Mouse (Mus musculus): ENCODE results near the gene Lcmt2. TPM values are rescaled to one million over a fixed set of nuclear protein-coding genes. Genes with fewer than 3 reads are reported as not detected.

The Lcmt2 gene
- polyA plus RNA-seq, 1 experiment from 2014 or later: 19.8 TPM

GRCm38 (mm10) chr2:121169173-121169572, 28.7 kb upstream of the Lcmt2 start:
- Histone ChIP-seq H3K4me2 (ENCODE audit: low read depth, low read length) (peak overlapping the region; percentile 86), H3K4me3 (ENCODE audit: low read length) (peak overlapping the region; percentile 88), H3K4me1 (ENCODE audit: control insufficient read depth, insufficient read depth, low read length) (peaks cover 14% of the 10 kb centered on the region), H3K9me3 (ENCODE audit: control insufficient read depth, low read length) (no peaks in the 10 kb centered on the region), H3K27me3 (replicated peaks; ENCODE audit: control insufficient read depth, insufficient read depth, low read length) (no peaks in the 10 kb centered on the region), H3K27ac (ENCODE audit: low read length) (no peak overlapping the region), H3K36me3 (ENCODE audit: control insufficient read depth, insufficient read depth, low read length) (peaks cover 6% of the 10 kb centered on the region; the same call in 1 of the 2 replicates), H3K9ac (ENCODE audit: low read depth, low read length) (peak overlapping the region; percentile 90)
- ATAC-seq: no peak
- 38% methylated on average over 4 of the region's 4 CpGs for WGBS

- ATAC-seq: no peak
- H3K36me3 ChIP-seq (ENCODE audit: control insufficient read depth, insufficient read depth, low read length): 0 out of 2 replicates have a peak, but pooled peaks cover 3% of the 10 kb centered on the region
- 87% methylated on average over 3 of the region's 3 CpGs for WGBS
Measured at GRCm38 (mm10) chr2:121153100-121153499, 12.6 kb upstream of the Lcmt2 start.

GRCm38 (mm10) chr2:121149679-121150078, 9.2 kb upstream of the Lcmt2 start:
- no peak overlapping the region for H3K27ac ChIP-seq (ENCODE audit: low read length)
- no peaks in the 10 kb centered on the region for H3K9me3 ChIP-seq (ENCODE audit: control insufficient read depth, low read length)
- H3K27me3 ChIP-seq (replicated peaks; ENCODE audit: control insufficient read depth, insufficient read depth, low read length): no peaks in the 10 kb centered on the region
- ATAC-seq: no peak
- WGBS: 87% methylated on average over 5 of the region's 5 CpGs
- no peak overlapping the region for H3K4me2 ChIP-seq (ENCODE audit: low read depth, low read length)
- no peaks in the 10 kb centered on the region for H3K4me1 ChIP-seq (ENCODE audit: control insufficient read depth, insufficient read depth, low read length)
- no peak overlapping the region for H3K4me3 ChIP-seq (ENCODE audit: low read length)
- H3K9ac ChIP-seq (ENCODE audit: low read depth, low read length): no peak overlapping the region
- peaks cover 3% of the 10 kb centered on the region; the same call in 1 of the 2 replicates for H3K36me3 ChIP-seq (ENCODE audit: control insufficient read depth, insufficient read depth, low read length)

More at GRCm38 (mm10) chr2:121153100-121153499, 12.6 kb upstream of the Lcmt2 start:
- no peak overlapping the region for H3K27ac ChIP-seq (ENCODE audit: low read length)
- H3K4me3 ChIP-seq (ENCODE audit: low read length): no peak overlapping the region
- no peaks in the 10 kb centered on the region for H3K9me3 ChIP-seq (ENCODE audit: control insufficient read depth, low read length)
- no peaks in the 10 kb centered on the region for H3K27me3 ChIP-seq (replicated peaks; ENCODE audit: control insufficient read depth, insufficient read depth, low read length)
- H3K4me1 ChIP-seq (ENCODE audit: control insufficient read depth, insufficient read depth, low read length): no peaks in the 10 kb centered on the region
- H3K4me2 ChIP-seq (ENCODE audit: low read depth, low read length): no peak overlapping the region
- H3K9ac ChIP-seq (ENCODE audit: low read depth, low read length): no peak overlapping the region

GRCm38 (mm10) chr2:121142415-121142814, 2.0 kb upstream of the Lcmt2 start:
- 82% methylated on average over 2 of the region's 2 CpGs for WGBS
- Histone ChIP-seq H3K4me3 (ENCODE audit: low read length) (no peak overlapping the region), H3K9ac (ENCODE audit: low read depth, low read length) (no peak overlapping the region), H3K9me3 (ENCODE audit: control insufficient read depth, low read length) (no peaks in the 10 kb centered on the region), H3K27me3 (replicated peaks; ENCODE audit: control insufficient read depth, insufficient read depth, low read length) (no peaks in the 10 kb centered on the region), H3K27ac (ENCODE audit: low read length) (no peak overlapping the region), H3K4me1 (ENCODE audit: control insufficient read depth, insufficient read depth, low read length) (peaks cover 15% of the 10 kb centered on the region), H3K4me2 (ENCODE audit: low read depth, low read length) (no peak overlapping the region), H3K36me3 (ENCODE audit: control insufficient read depth, insufficient read depth, low read length) (peaks cover 6% of the 10 kb centered on the region)
- ATAC-seq: no peak

- Histone ChIP-seq H3K9me3 (ENCODE audit: control insufficient read depth, low read length) (no peaks in the 10 kb centered on the region), H3K27ac (ENCODE audit: low read length) (peak overlapping the region; percentile 99), H3K27me3 (replicated peaks; ENCODE audit: control insufficient read depth, insufficient read depth, low read length) (no peaks in the 10 kb centered on the region), H3K4me2 (ENCODE audit: low read depth, low read length) (peak overlapping the region; percentile 88), H3K36me3 (ENCODE audit: control insufficient read depth, insufficient read depth, low read length) (peaks cover 6% of the 10 kb centered on the region), H3K4me3 (ENCODE audit: low read length) (peak overlapping the region; percentile 73), H3K4me1 (ENCODE audit: control insufficient read depth, insufficient read depth, low read length) (peaks cover 15% of the 10 kb centered on the region), H3K9ac (ENCODE audit: low read depth, low read length) (peak overlapping the region; percentile 95)
- WGBS: 69% methylated on average over 16 of the region's 16 CpGs
- ATAC-seq: no peak
Measured at GRCm38 (mm10) chr2:121141216-121142035, 973 bp upstream of the Lcmt2 start.

- H3K9me3 ChIP-seq (ENCODE audit: control insufficient read depth, low read length): no peaks in the 10 kb centered on the region
- H3K4me2 ChIP-seq (ENCODE audit: low read depth, low read length): peak overlapping the region; percentile 88
- no peaks in the 10 kb centered on the region for H3K27me3 ChIP-seq (replicated peaks; ENCODE audit: control insufficient read depth, insufficient read depth, low read length)
- ATAC-seq: peak; percentile 36; the same call in 1 of the 2 replicates
- H3K9ac ChIP-seq (ENCODE audit: low read depth, low read length): peak overlapping the region; percentile 95
- 48% methylated on average over 29 of the region's 29 CpGs for WGBS
- peaks cover 6% of the 10 kb centered on the region for H3K36me3 ChIP-seq (ENCODE audit: control insufficient read depth, insufficient read depth, low read length)
- H3K27ac ChIP-seq (ENCODE audit: low read length): peak overlapping the region; percentile 99
- peaks cover 15% of the 10 kb centered on the region for H3K4me1 ChIP-seq (ENCODE audit: control insufficient read depth, insufficient read depth, low read length)
- peak overlapping the region; percentile 73 for H3K4me3 ChIP-seq (ENCODE audit: low read length)
Measured at GRCm38 (mm10) chr2:121139266-121140017, 1.0 kb downstream of the Lcmt2 start.

- H3K27ac ChIP-seq (ENCODE audit: low read length): no peak overlapping the region
- peaks cover 15% of the 10 kb centered on the region for H3K4me1 ChIP-seq (ENCODE audit: control insufficient read depth, insufficient read depth, low read length)
- no peak overlapping the region for H3K4me2 ChIP-seq (ENCODE audit: low read depth, low read length)
- no peak overlapping the region for H3K4me3 ChIP-seq (ENCODE audit: low read length)
- peaks cover 6% of the 10 kb centered on the region for H3K36me3 ChIP-seq (ENCODE audit: control insufficient read depth, insufficient read depth, low read length)
- H3K27me3 ChIP-seq (replicated peaks; ENCODE audit: control insufficient read depth, insufficient read depth, low read length): no peaks in the 10 kb centered on the region
- WGBS: 96% methylated on average over 4 of the region's 4 CpGs
- no peaks in the 10 kb centered on the region for H3K9me3 ChIP-seq (ENCODE audit: control insufficient read depth, low read length)
- no peak overlapping the region for H3K9ac ChIP-seq (ENCODE audit: low read depth, low read length)
- no peak for ATAC-seq
Measured at GRCm38 (mm10) chr2:121137371-121137770, 3.1 kb downstream of the Lcmt2 start.

GRCm38 (mm10) chr2:121132822-121133221, 7.6 kb downstream of the Lcmt2 start:
- Histone ChIP-seq H3K27ac (ENCODE audit: low read length) (no peak overlapping the region), H3K9ac (ENCODE audit: low read depth, low read length) (no peak overlapping the region), H3K27me3 (replicated peaks; ENCODE audit: control insufficient read depth, insufficient read depth, low read length) (no peaks in the 10 kb centered on the region), H3K36me3 (ENCODE audit: control insufficient read depth, insufficient read depth, low read length) (no peaks in the 10 kb centered on the region), H3K9me3 (ENCODE audit: control insufficient read depth, low read length) (no peaks in the 10 kb centered on the region), H3K4me2 (ENCODE audit: low read depth, low read length) (no peak overlapping the region), H3K4me3 (ENCODE audit: low read length) (no peak overlapping the region), H3K4me1 (ENCODE audit: control insufficient read depth, insufficient read depth, low read length) (no peaks in the 10 kb centered on the region)
- 68% methylated on average over 1 of the region's 1 CpGs for WGBS
- no peak for ATAC-seq

GRCm38 (mm10) chr2:121128865-121129620, 11.4 kb downstream of the Lcmt2 start:
- no peaks in the 10 kb centered on the region for H3K36me3 ChIP-seq (ENCODE audit: control insufficient read depth, insufficient read depth, low read length)
- ATAC-seq: no peak
- H3K9ac ChIP-seq (ENCODE audit: low read depth, low read length): no peak overlapping the region
- H3K27ac ChIP-seq (ENCODE audit: low read length): no peak overlapping the region
- H3K4me1 ChIP-seq (ENCODE audit: control insufficient read depth, insufficient read depth, low read length): no peaks in the 10 kb centered on the region
- no peak overlapping the region for H3K4me3 ChIP-seq (ENCODE audit: low read length)
- H3K4me2 ChIP-seq (ENCODE audit: low read depth, low read length): no peak overlapping the region
- 57% methylated on average over 9 of the region's 9 CpGs for WGBS
- H3K9me3 ChIP-seq (ENCODE audit: control insufficient read depth, low read length): no peaks in the 10 kb centered on the region
- H3K27me3 ChIP-seq (replicated peaks; ENCODE audit: control insufficient read depth, insufficient read depth, low read length): no peaks in the 10 kb centered on the region

Data from intestine, embryonic 16.5 days (tissue).